Mouse (Mus musculus): Measurements from ENCODE around the gene Ccdc170. TPM values are rescaled to one million over a fixed set of nuclear protein-coding genes. Genes with fewer than 3 reads are reported as not detected.
A peak's percentile ranks its signal among the peaks of the same experiment; 100 is the strongest.
"Not testable (repeated sequence)": the region's sequence is repeated elsewhere in the genome, so short reads cannot be mapped to it uniquely, and the experiment has no call there.

The Ccdc170 gene
- polyA plus RNA-seq, 1 experiment from 2014 or later = not detected

DNA sequence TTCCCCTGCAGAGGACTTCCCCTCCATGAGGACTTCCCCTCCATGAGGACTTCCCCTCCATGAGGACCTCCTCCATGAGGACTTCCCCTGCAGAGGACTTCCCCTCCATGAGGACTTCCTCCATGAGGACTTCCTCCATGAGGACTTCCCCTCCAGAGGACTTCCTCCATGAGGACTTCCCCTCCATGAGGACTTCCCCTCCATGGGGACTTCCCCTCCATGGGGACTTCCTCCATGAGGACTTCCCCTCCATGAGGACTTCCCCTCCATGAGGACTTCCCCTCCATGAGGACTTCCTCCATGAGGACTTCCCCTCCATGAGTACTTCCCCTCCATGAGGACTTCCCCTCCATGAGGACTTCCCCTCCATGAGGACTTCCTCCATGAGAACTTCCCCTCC is 119.3 kb downstream of the Ccdc170 start:
- not testable (repeated sequence) for H3K4me2 ChIP-seq (ENCODE audit: low read depth, low read length)

DNA sequence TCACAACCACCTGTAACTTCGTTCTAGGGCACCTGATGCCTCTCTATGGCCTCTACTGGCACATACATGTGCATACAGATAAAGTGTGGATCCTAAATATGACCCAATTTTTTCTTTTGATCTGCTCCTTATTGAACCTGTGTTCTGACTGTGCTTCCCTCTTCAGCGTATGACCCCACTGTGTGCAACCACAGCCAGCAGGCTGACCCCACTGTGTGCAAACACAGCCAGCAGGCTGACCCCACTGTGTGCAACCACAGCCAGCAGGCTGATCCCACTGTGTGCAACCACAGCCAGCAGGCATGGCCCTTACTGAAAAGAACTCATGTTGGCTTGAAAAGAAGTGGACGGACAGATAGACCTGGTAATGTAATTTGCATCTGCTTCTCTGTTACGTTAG is 120.2 kb downstream of the Ccdc170 start:
- Histone ChIP-seq H3K4me1 (ENCODE audit: control insufficient read depth, insufficient read depth, low read length) (no peaks in the 10 kb centered on the region), H3K27me3 (replicated peaks; ENCODE audit: control insufficient read depth, insufficient read depth, low read length) (no peaks in the 10 kb centered on the region), H3K9ac (ENCODE audit: low read depth, low read length) (no peak overlapping the region), H3K9me3 (ENCODE audit: control insufficient read depth, low read length) (no peaks in the 10 kb centered on the region), H3K4me3 (ENCODE audit: low read length) (no peak overlapping the region), H3K36me3 (ENCODE audit: control insufficient read depth, insufficient read depth, low read length) (no peaks in the 10 kb centered on the region), H3K4me2 (ENCODE audit: low read depth, low read length) (no peak overlapping the region), H3K27ac (ENCODE audit: low read length) (no peak overlapping the region)
- ATAC-seq = no peak
- 80% methylated on average over 4 of the region's 4 CpGs for WGBS

More for the DNA sequence above, 119.3 kb downstream of the Ccdc170 start:
- H3K27ac ChIP-seq (ENCODE audit: low read length); H3K36me3 ChIP-seq (ENCODE audit: control insufficient read depth, insufficient read depth, low read length); H3K9me3 ChIP-seq (ENCODE audit: control insufficient read depth, low read length); ATAC-seq; H3K27me3 ChIP-seq (replicated peaks; ENCODE audit: control insufficient read depth, insufficient read depth, low read length); H3K4me1 ChIP-seq (ENCODE audit: control insufficient read depth, insufficient read depth, low read length); H3K9ac ChIP-seq (ENCODE audit: low read depth, low read length); H3K4me3 ChIP-seq (ENCODE audit: low read length): not testable (repeated sequence)

- no peak overlapping the region for H3K9ac ChIP-seq (ENCODE audit: low read depth, low read length)
- WGBS = 75% methylated on average over 4 of the region's 4 CpGs
- H3K27ac ChIP-seq (ENCODE audit: low read length) = no peak overlapping the region
These were observed 122.4 kb downstream of the Ccdc170 start for GRCm38 (mm10) chr10:4604527-4605209.

GRCm38 (mm10) chr10:4610234-4610633 is 127.9 kb downstream of the Ccdc170 start:
- Histone ChIP-seq H3K4me1 (ENCODE audit: control insufficient read depth, insufficient read depth, low read length) (0 out of 2 replicates have a peak, but pooled peaks cover 2% of the 10 kb centered on the region), H3K36me3 (ENCODE audit: control insufficient read depth, insufficient read depth, low read length) (no peaks in the 10 kb centered on the region), H3K9me3 (ENCODE audit: control insufficient read depth, low read length) (no peaks in the 10 kb centered on the region), H3K9ac (ENCODE audit: low read depth, low read length) (no peak overlapping the region), H3K27me3 (replicated peaks; ENCODE audit: control insufficient read depth, insufficient read depth, low read length) (no peaks in the 10 kb centered on the region), H3K4me2 (ENCODE audit: low read depth, low read length) (no peak overlapping the region), H3K4me3 (ENCODE audit: low read length) (no peak overlapping the region), H3K27ac (ENCODE audit: low read length) (no peak overlapping the region)
- no peak for ATAC-seq
- WGBS = 72% methylated on average over 2 of the region's 2 CpGs

More at GRCm38 (mm10) chr10:4604527-4605209, 122.4 kb downstream of the Ccdc170 start:
- no peaks in the 10 kb centered on the region for H3K36me3 ChIP-seq (ENCODE audit: control insufficient read depth, insufficient read depth, low read length)
- H3K4me1 ChIP-seq (ENCODE audit: control insufficient read depth, insufficient read depth, low read length) = no peaks in the 10 kb centered on the region
- ATAC-seq = no peak
- H3K4me3 ChIP-seq (ENCODE audit: low read length) = no peak overlapping the region
- no peaks in the 10 kb centered on the region for H3K9me3 ChIP-seq (ENCODE audit: control insufficient read depth, low read length)
- no peaks in the 10 kb centered on the region for H3K27me3 ChIP-seq (replicated peaks; ENCODE audit: control insufficient read depth, insufficient read depth, low read length)
- no peak overlapping the region for H3K4me2 ChIP-seq (ENCODE audit: low read depth, low read length)

- H3K9ac ChIP-seq (ENCODE audit: low read depth, low read length) = peak within 1 kb of the TSS; percentile 6
- H3K27ac ChIP-seq (ENCODE audit: low read length) = no peak within 1 kb of the TSS
- no peaks in the 10 kb centered on the region for H3K9me3 ChIP-seq (ENCODE audit: control insufficient read depth, low read length)
- H3K4me2 ChIP-seq (ENCODE audit: low read depth, low read length) = peak within 1 kb of the TSS; percentile 59
- H3K36me3 ChIP-seq (ENCODE audit: control insufficient read depth, insufficient read depth, low read length) = no peaks in the 10 kb centered on the region
- ATAC-seq = peak; percentile 52
- H3K27me3 ChIP-seq (replicated peaks; ENCODE audit: control insufficient read depth, insufficient read depth, low read length) = no peaks in the 10 kb centered on the region
- H3K4me1 ChIP-seq (ENCODE audit: control insufficient read depth, insufficient read depth, low read length) = 0 out of 2 replicates have a peak, but pooled peaks cover 2% of the 10 kb centered on the region
- WGBS = 27% methylated on average over 13 of the region's 13 CpGs
- peak within 1 kb of the TSS; percentile 37 for H3K4me3 ChIP-seq (ENCODE audit: low read length)
These were observed 129.3 kb downstream of the Ccdc170 start, which contains the start of gene Esr1 for GRCm38 (mm10) chr10:4611386-4612155. TSS of gene Esr1 (plus strand) at chr10:4611593.

Other genes with a start within 250 kb of the Ccdc170 start
- gene Akap12, start 216.1 kb upstream of the Ccdc170 start, polyA plus RNA-seq (2015; fragmentation: Nextera tagmentation; extraction: Ambion mirVana) = 32.5 and 37.0 TPM in 2 replicates
- gene Zbtb2, start 94.4 kb upstream of the Ccdc170 start, polyA plus RNA-seq (2015; fragmentation: Nextera tagmentation; extraction: Ambion mirVana) = 10.8 and 10.9 TPM in 2 replicates
- 53.9 and 58.3 TPM in 2 replicates for gene Rmnd1, start 50.1 kb upstream of the Ccdc170 start, polyA plus RNA-seq (2015; fragmentation: Nextera tagmentation; extraction: Ambion mirVana)
- 16.0 and 16.4 TPM in 2 replicates for gene Armt1, start 50.0 kb upstream of the Ccdc170 start, polyA plus RNA-seq (2015; fragmentation: Nextera tagmentation; extraction: Ambion mirVana)
- gene Esr1, start 129.1 kb downstream of the Ccdc170 start, polyA plus RNA-seq (2015; fragmentation: Nextera tagmentation; extraction: Ambion mirVana) = 0.37 and 0.55 TPM in 2 replicates

All from intestine, embryonic 16.5 days (tissue).